Mouse (Mus musculus): ENCODE measurements around the gene Snx27.

The Snx27 gene

GRCm38 (mm10) chr3:94476301-94477035 is 106.0 kb downstream of the Snx27 start:
- DNase-seq = no peak

GRCm38 (mm10) chr3:94473567-94474232 is 108.8 kb downstream of the Snx27 start:
- no peak for DNase-seq

- no peak for DNase-seq
Measured at GRCm38 (mm10) chr3:94473115-94473505, 109.4 kb downstream of the Snx27 start.

GRCm38 (mm10) chr3:94472447-94473114 is 109.9 kb downstream of the Snx27 start:
- DNase-seq = no peak

GRCm38 (mm10) chr3:94468931-94469330 is 113.6 kb downstream of the Snx27 start:
- no peak for DNase-seq

- no peak for DNase-seq
Measured at GRCm38 (mm10) chr3:94465632-94466430, 116.7 kb downstream of the Snx27 start.

- DNase-seq = no peak
Measured at GRCm38 (mm10) chr3:94463926-94464578, 118.5 kb downstream of the Snx27 start.

GRCm38 (mm10) chr3:94459834-94460233 is 122.7 kb downstream of the Snx27 start:
- no peak for DNase-seq

GRCm38 (mm10) chr3:94457055-94457454 is 125.5 kb downstream of the Snx27 start:
- no peak for DNase-seq

GRCm38 (mm10) chr3:94456529-94457000 is 126.0 kb downstream of the Snx27 start:
- peak; percentile 50 to 64 for DNase-seq

GRCm38 (mm10) chr3:94449377-94449776 is 133.1 kb downstream of the Snx27 start:
- no peak for DNase-seq

Data from thymus, adult 18-20 months (tissue).